Mouse (Mus musculus): Measurements from ENCODE around the gene Slc27a3. TPM values are rescaled to one million over a fixed set of nuclear protein-coding genes. Genes with fewer than 3 reads are reported as not detected.

Gene Slc27a3
- polyA plus RNA-seq, 1 experiment from 2014 or later, result 23.6 TPM

DNA sequence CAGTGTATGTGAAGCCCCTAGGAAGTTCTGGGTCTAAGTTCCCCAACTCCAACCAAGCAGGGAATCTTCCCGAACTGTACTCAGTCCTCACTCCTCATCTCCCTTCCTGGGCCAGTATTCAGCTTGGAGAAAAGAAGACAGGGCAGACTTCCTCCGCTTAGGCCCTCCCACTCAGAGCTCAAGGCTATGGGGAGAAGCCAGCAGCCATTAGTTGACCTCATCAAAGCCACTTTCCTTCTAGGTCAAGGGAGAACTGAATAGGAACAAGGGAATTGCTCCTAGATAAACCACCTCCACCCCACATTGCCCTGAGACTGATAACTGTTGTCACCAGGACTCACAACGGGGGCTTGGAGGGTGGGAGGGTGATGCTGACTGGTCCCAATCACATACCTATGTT, 14.4 kb upstream of the Slc27a3 start:
- Histone ChIP-seq H3K27ac (replicated peaks; ENCODE audit: low read depth, low read length) (no peak overlapping the region), H3K9ac (replicated peaks; ENCODE audit: low read length) (no peak overlapping the region), H3K27me3 (ENCODE audit: control insufficient read depth, insufficient read depth, low read length) (no peaks in the 10 kb centered on the region), H3K4me2 (ENCODE audit: low read length) (no peak overlapping the region), H3K4me1 (ENCODE audit: control insufficient read depth, insufficient read depth, low read length) (no peaks in the 10 kb centered on the region), H3K4me3 (replicated peaks; ENCODE audit: low read depth, low read length) (no peak overlapping the region), H3K9me3 (ENCODE audit: control insufficient read depth, low read length) (no peaks in the 10 kb centered on the region), H3K36me3 (ENCODE audit: control insufficient read depth, insufficient read depth, low read length) (peaks cover 100% of the 10 kb centered on the region)
- no peak for ATAC-seq (ENCODE audit: low FRiP score, low TSS enrichment)
- DNase-seq, result no peak
- WGBS, result 97% methylated on average over 3 of the region's 3 CpGs

DNA sequence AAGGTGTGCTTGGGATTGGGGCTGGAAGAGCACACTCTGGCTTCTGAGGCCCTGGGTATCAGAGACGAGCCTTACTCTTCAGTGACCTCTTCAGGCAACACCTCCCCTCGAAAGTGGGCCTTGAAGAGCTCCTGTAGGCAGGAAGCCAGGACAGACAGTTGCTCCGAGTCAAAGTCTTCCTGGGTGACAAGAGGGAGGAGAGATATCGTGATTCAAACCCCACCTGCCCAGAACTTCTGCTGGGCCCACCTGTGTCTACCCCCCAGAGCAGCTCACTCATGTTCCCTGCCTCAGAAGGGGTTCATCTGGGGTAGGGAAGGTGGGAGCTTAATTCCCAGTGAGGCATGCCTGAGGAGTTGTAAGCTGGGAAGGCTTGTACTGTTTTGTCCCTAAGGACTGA, 11.3 kb upstream of the Slc27a3 start:
- ATAC-seq (ENCODE audit: low FRiP score, low TSS enrichment), result no peak
- no peak overlapping the region for H3K4me2 ChIP-seq (ENCODE audit: low read length)
- 79% methylated on average over 4 of the region's 4 CpGs for WGBS

DNA sequence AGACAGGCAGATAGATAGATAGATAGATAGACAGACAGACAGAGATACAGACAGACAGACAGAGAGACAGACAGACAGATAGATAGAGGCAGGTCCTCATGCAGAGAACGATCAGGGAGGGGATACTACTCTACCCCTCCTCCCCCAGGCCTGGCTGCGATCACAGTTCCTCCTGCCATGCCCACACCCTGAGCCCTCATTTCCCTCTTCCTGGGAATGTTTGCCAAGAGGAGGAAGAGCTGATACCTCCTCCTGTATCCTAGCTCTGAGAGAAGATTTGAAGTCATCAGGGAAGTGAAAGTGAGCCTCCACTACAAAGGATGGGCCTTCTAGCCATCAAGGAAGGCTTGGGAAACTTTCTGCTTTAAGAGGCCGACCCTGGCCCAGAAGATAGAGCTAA, 5.9 kb upstream of the Slc27a3 start:
- no peak overlapping the region for H3K4me3 ChIP-seq (replicated peaks; ENCODE audit: low read depth, low read length)
- peaks cover 2% of the 10 kb centered on the region for H3K4me1 ChIP-seq (ENCODE audit: control insufficient read depth, insufficient read depth, low read length)
- peaks cover 91% of the 10 kb centered on the region for H3K36me3 ChIP-seq (ENCODE audit: control insufficient read depth, insufficient read depth, low read length)
- ATAC-seq (ENCODE audit: low FRiP score, low TSS enrichment), result no peak
- no peak overlapping the region for H3K9ac ChIP-seq (replicated peaks; ENCODE audit: low read length)
- WGBS, result 88% methylated on average over 3 of the region's 3 CpGs
- no peak overlapping the region for H3K4me2 ChIP-seq (ENCODE audit: low read length)
- no peaks in the 10 kb centered on the region for H3K27me3 ChIP-seq (ENCODE audit: control insufficient read depth, insufficient read depth, low read length)
- no peaks in the 10 kb centered on the region for H3K9me3 ChIP-seq (ENCODE audit: control insufficient read depth, low read length)
- no peak overlapping the region for H3K27ac ChIP-seq (replicated peaks; ENCODE audit: low read depth, low read length)
- DNase-seq, result no peak

More for the DNA sequence above, 11.3 kb upstream of the Slc27a3 start:
- Histone ChIP-seq H3K9ac (replicated peaks; ENCODE audit: low read length) (no peak overlapping the region), H3K4me3 (replicated peaks; ENCODE audit: low read depth, low read length) (no peak overlapping the region), H3K4me1 (ENCODE audit: control insufficient read depth, insufficient read depth, low read length) (no peaks in the 10 kb centered on the region), H3K27ac (replicated peaks; ENCODE audit: low read depth, low read length) (no peak overlapping the region), H3K27me3 (ENCODE audit: control insufficient read depth, insufficient read depth, low read length) (no peaks in the 10 kb centered on the region), H3K36me3 (ENCODE audit: control insufficient read depth, insufficient read depth, low read length) (peaks cover 91% of the 10 kb centered on the region), H3K9me3 (ENCODE audit: control insufficient read depth, low read length) (no peaks in the 10 kb centered on the region)
- DNase-seq, result no peak

DNA sequence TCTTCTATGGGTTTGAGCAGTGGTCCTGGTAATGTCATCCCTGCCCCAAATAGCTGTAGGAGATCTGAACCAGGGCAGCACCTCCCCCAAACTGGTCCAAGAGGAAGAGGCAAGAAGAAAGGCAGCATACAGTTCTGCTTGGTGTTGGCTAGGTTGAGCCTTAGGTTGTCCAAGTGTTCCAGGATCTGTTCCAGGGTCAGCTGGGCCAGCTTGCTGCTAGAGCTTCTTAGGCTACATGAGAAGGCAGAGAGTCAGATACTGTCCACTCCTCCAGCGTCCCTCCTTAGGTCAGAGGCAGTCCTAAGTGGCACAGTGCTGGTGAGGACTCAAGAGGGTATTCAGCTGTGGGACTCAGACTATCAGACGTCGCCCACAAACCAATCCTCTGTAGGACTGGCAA, 2.9 kb upstream of the Slc27a3 start:
- H3K4me2 ChIP-seq (ENCODE audit: low read length), result no peak overlapping the region
- no peak overlapping the region for H3K4me3 ChIP-seq (replicated peaks; ENCODE audit: low read depth, low read length)
- no peaks in the 10 kb centered on the region for H3K9me3 ChIP-seq (ENCODE audit: control insufficient read depth, low read length)
- WGBS, result 84% methylated on average over 3 of the region's 3 CpGs
- no peaks in the 10 kb centered on the region for H3K27me3 ChIP-seq (ENCODE audit: control insufficient read depth, insufficient read depth, low read length)
- no peak overlapping the region for H3K27ac ChIP-seq (replicated peaks; ENCODE audit: low read depth, low read length)
- no peak for ATAC-seq (ENCODE audit: low FRiP score, low TSS enrichment)
- H3K9ac ChIP-seq (replicated peaks; ENCODE audit: low read length), result no peak overlapping the region
- peaks cover 70% of the 10 kb centered on the region for H3K36me3 ChIP-seq (ENCODE audit: control insufficient read depth, insufficient read depth, low read length)
- H3K4me1 ChIP-seq (ENCODE audit: control insufficient read depth, insufficient read depth, low read length), result peaks cover 20% of the 10 kb centered on the region
- no peak for DNase-seq

DNA sequence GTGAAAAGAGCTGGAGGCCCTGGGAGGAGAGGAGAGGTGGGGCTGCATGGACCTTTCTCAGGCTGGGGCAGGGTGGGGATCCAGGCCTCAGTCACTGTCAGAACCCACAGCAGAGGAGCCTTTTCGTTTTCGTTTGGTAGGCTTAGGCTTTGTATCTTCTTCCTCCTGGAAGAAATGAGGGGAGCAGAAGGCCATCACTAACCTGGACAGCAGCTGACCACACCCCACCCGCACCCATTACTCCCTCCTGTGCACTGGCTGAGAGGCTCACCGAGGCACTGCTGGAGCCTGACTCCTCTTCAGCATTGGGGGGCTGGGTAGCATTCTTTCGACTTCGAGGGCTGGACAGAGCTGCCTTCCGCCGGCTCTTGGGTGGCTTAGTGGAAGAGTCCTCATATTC, 2.2 kb upstream of the Slc27a3 start:
- Histone ChIP-seq H3K36me3 (ENCODE audit: control insufficient read depth, insufficient read depth, low read length) (peaks cover 67% of the 10 kb centered on the region), H3K4me1 (ENCODE audit: control insufficient read depth, insufficient read depth, low read length) (peaks cover 27% of the 10 kb centered on the region), H3K4me2 (ENCODE audit: low read length) (no peak overlapping the region), H3K9me3 (ENCODE audit: control insufficient read depth, low read length) (no peaks in the 10 kb centered on the region), H3K4me3 (replicated peaks; ENCODE audit: low read depth, low read length) (no peak overlapping the region), H3K9ac (replicated peaks; ENCODE audit: low read length) (no peak overlapping the region), H3K27me3 (ENCODE audit: control insufficient read depth, insufficient read depth, low read length) (no peaks in the 10 kb centered on the region), H3K27ac (replicated peaks; ENCODE audit: low read depth, low read length) (no peak overlapping the region)
- DNase-seq (no peak), ATAC-seq (ENCODE audit: low FRiP score, low TSS enrichment) (no peak)
- WGBS, result 88% methylated on average over 8 of the region's 8 CpGs

DNA sequence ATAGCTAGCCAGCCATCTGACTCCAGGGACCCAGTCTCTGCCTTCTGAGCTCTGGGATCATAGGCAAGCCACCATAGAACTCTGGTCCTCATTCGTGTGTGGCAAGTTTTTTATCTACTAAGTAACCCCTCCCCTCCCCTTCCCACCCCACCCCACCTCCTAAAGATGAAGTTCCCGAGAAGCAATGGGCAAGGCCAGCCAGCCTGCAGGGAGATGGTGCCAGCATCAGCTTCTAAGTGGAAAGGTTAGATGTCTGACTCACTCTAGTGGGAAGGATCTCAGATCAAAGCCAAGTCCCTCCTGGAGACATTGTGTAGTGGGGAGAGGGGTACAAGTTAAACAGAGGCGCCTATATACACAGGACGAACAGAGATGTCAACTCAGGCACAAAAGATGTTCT, 1.3 kb upstream of the Slc27a3 start:
- peaks cover 68% of the 10 kb centered on the region for H3K36me3 ChIP-seq (ENCODE audit: control insufficient read depth, insufficient read depth, low read length)

DNA sequence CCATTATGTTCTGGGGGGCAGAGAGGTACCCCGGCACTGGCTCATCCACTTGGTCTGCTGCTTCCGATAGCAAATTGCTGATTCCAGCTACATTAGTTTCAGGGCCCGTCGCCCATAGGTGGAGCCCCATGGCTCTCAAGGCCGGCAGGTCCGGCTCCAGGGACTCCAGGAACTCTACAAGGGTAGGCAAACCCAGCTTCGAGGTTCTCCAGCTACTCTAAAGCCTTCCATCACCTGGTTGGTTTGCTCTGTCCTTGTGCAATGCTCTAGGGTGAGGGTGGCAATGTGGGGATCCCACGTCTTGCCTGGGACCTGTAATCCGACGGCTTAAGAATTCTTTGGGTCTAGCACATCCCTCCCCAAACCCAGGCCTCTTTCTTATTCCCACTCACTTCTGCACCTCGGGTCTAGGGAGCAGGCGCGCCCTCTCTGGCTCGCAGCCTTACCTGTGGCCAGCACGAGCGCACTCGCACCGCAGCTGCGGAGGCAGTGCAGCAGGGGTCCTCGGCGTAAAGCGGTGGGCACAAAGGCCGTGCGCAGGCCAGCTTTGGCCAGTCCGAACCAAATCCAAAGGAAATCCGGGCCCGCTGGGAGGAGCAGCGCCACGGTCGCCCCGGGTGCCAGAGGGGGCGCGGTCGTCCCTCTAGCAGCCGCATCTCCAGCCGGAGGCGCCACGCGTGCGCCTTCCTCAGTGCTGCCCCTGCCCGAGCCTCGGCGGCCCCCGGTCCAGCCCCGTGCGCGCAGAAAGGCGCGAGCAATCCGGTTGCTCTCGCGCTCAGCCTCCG, 820 bp downstream of the Slc27a3 start:
- Histone ChIP-seq H3K4me1 (ENCODE audit: control insufficient read depth, insufficient read depth, low read length) (peaks cover 29% of the 10 kb centered on the region), H3K36me3 (ENCODE audit: control insufficient read depth, insufficient read depth, low read length) (peaks cover 49% of the 10 kb centered on the region), H3K4me3 (replicated peaks; ENCODE audit: low read depth, low read length) (peak overlapping the region; percentile 70), H3K27me3 (ENCODE audit: control insufficient read depth, insufficient read depth, low read length) (no peaks in the 10 kb centered on the region), H3K9me3 (ENCODE audit: control insufficient read depth, low read length) (no peaks in the 10 kb centered on the region), H3K9ac (replicated peaks; ENCODE audit: low read length) (peak overlapping the region; percentile 88), H3K27ac (replicated peaks; ENCODE audit: low read depth, low read length) (peak overlapping the region; percentile 95), H3K4me2 (ENCODE audit: low read length) (peak overlapping the region; percentile 85)
- peak; percentile 80 for DNase-seq
- 3% methylated on average over 53 of the region's 53 CpGs for WGBS
- peak; percentile 72 for ATAC-seq (ENCODE audit: low FRiP score, low TSS enrichment)

More for the DNA sequence above, 1.3 kb upstream of the Slc27a3 start:
- Histone ChIP-seq H3K4me1 (ENCODE audit: control insufficient read depth, insufficient read depth, low read length) (peaks cover 29% of the 10 kb centered on the region), H3K9ac (replicated peaks; ENCODE audit: low read length) (no peak overlapping the region), H3K27ac (replicated peaks; ENCODE audit: low read depth, low read length) (no peak overlapping the region), H3K9me3 (ENCODE audit: control insufficient read depth, low read length) (no peaks in the 10 kb centered on the region), H3K4me3 (replicated peaks; ENCODE audit: low read depth, low read length) (no peak overlapping the region), H3K27me3 (ENCODE audit: control insufficient read depth, insufficient read depth, low read length) (no peaks in the 10 kb centered on the region), H3K4me2 (ENCODE audit: low read length) (peak overlapping the region; percentile 85)
- DNase-seq (no peak), ATAC-seq (ENCODE audit: low FRiP score, low TSS enrichment) (no peak)
- 72% methylated on average over 4 of the region's 4 CpGs for WGBS

DNA sequence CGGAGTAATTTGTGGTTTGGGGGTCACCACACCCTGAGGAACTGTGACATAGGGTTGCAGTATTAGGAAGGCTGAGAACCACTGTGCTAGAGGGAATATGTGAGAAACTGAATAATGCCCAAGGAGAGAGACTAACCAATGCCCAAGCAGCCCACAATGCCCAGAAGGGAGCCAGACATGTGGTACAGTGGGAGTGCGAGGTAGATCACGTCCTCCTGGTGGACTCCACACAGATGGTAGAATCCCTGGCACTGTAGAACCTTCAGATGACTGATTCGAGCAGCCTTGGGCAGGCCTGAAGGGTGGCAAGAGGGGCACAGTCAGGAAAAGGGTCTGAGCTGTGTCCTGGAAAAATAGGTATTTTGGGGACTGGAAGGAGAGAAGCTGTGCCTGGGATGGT, 1.5 kb downstream of the Slc27a3 start:
- ATAC-seq (ENCODE audit: low FRiP score, low TSS enrichment), result no peak
- peak overlapping the region; percentile 95; the same call in 1 of the 2 replicates for H3K27ac ChIP-seq (replicated peaks; ENCODE audit: low read depth, low read length)
- peaks cover 29% of the 10 kb centered on the region for H3K4me1 ChIP-seq (ENCODE audit: control insufficient read depth, insufficient read depth, low read length)
- WGBS, result 83% methylated on average over 4 of the region's 4 CpGs
- H3K9ac ChIP-seq (replicated peaks; ENCODE audit: low read length), result peak overlapping the region; percentile 88
- H3K9me3 ChIP-seq (ENCODE audit: control insufficient read depth, low read length), result no peaks in the 10 kb centered on the region
- H3K36me3 ChIP-seq (ENCODE audit: control insufficient read depth, insufficient read depth, low read length), result peaks cover 45% of the 10 kb centered on the region
- H3K27me3 ChIP-seq (ENCODE audit: control insufficient read depth, insufficient read depth, low read length), result no peaks in the 10 kb centered on the region
- no peak for DNase-seq
- H3K4me3 ChIP-seq (replicated peaks; ENCODE audit: low read depth, low read length), result peak overlapping the region; percentile 70
- peak overlapping the region; percentile 85 for H3K4me2 ChIP-seq (ENCODE audit: low read length)

DNA sequence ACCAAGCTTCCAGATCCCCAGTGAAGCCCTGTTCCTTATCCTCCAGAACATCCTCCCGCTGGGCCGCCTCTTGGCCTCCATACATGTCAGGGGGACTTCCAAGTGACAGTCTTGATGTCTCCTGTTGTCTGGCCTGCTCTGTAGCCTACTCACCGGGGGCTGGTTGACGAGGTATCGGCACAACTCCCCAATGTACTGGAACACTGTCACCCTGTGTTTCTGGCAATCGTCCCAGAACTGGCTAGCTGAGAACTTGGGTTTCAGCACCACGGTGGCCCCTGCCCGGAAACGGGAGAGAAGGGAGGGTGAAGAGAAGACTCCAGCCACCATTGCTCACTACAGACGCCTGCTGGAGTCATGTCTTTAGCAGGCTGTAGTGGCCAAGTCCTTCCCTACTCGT, 2.3 kb downstream of the Slc27a3 start:
- H3K9me3 ChIP-seq (ENCODE audit: control insufficient read depth, low read length), result no peaks in the 10 kb centered on the region
- H3K4me1 ChIP-seq (ENCODE audit: control insufficient read depth, insufficient read depth, low read length), result peaks cover 29% of the 10 kb centered on the region

More for the DNA sequence above, 2.3 kb downstream of the Slc27a3 start:
- peak; percentile 19 for DNase-seq
- 76% methylated on average over 11 of the region's 11 CpGs for WGBS
- peak overlapping the region; percentile 88; the same call in 1 of the 2 replicates for H3K9ac ChIP-seq (replicated peaks; ENCODE audit: low read length)
- ATAC-seq (ENCODE audit: low FRiP score, low TSS enrichment), result no peak
- H3K4me2 ChIP-seq (ENCODE audit: low read length), result peak overlapping the region; percentile 85
- peak overlapping the region; percentile 70; the same call in 1 of the 2 replicates for H3K4me3 ChIP-seq (replicated peaks; ENCODE audit: low read depth, low read length)
- H3K36me3 ChIP-seq (ENCODE audit: control insufficient read depth, insufficient read depth, low read length), result peaks cover 38% of the 10 kb centered on the region
- no peaks in the 10 kb centered on the region for H3K27me3 ChIP-seq (ENCODE audit: control insufficient read depth, insufficient read depth, low read length)
- H3K27ac ChIP-seq (replicated peaks; ENCODE audit: low read depth, low read length), result no peak overlapping the region
